Mouse (Mus musculus): ENCODE measurements at regions not wholly inside any gene's neighbourhood (a gene's known extent, or its start where the extent isn't known, plus 50 kb on each side); places are given as distances from the start of the nearest gene placed in this dataset.

GRCm38 (mm10) chr1:75677695-75678094 is 131.6 kb downstream of the Slc4a3 start:
- TF ChIP-seq CTCF (IDR thresholded peaks at IDR 0.05; ENCODE audit: low read depth) (no peak), EP300 (IDR thresholded peaks at IDR 0.05; ENCODE audit: low read depth) (no peak)

All from heart, postnatal 0 days (tissue).